Mouse (Mus musculus): ENCODE results near the gene 4930442H23Rik.

GRCm38 (mm10) chr10:81141455-81142210 lies 42.0 kb downstream of the 4930442H23Rik start:
- TF ChIP-seq POLR2A (IDR thresholded peaks at IDR 0.05; ENCODE audit: borderline replicate concordance, insufficient read depth, low read length) (no peak), CTCF (IDR thresholded peaks at IDR 0.05; ENCODE audit: borderline replicate concordance, insufficient read depth, low read depth, low read length) (no peak)

Measured in cerebellum, adult 2 months (tissue).